Mouse (Mus musculus) forebrain, embryonic 16.5 days (tissue): ENCODE results near the gene Gm20388. TPM values are rescaled to one million over a fixed set of nuclear protein-coding genes. Genes with fewer than 3 reads are reported as not detected.
A peak's percentile ranks its signal among the peaks of the same experiment; 100 is the strongest.

Source experiments
- ATAC-seq: fragments of 200-750 bp; cut with Nextera tagmentation; 2 replicates; pipeline ENCODE4 v1.8.0; 2017; ENCODE audit warnings: mild to moderate bottlenecking, moderate library complexity
- H3K27ac ChIP-seq: fragments of 300-500 bp; sonication (generic); 2 replicates; pipeline ENCODE4 v1.5.1; 2014; ENCODE audit warnings: low read length, control low read depth
- H3K27me3 ChIP-seq: fragments of 300-500 bp; sonication (generic); replicated peaks from 2 replicates; pipeline ENCODE4 v1.6.1; 2014; ENCODE audit warnings: low read length; ENCODE audit not compliant: control insufficient read depth, insufficient read depth
- H3K36me3 ChIP-seq: fragments of 300-500 bp; sonication (generic); 2 replicates; pipeline ENCODE4 v1.6.1; 2014; ENCODE audit not compliant: control insufficient read depth, insufficient read depth
- H3K4me1 ChIP-seq: fragments of 300-500 bp; sonication (generic); replicated peaks from 2 replicates; pipeline ENCODE4 v1.6.1; 2014; ENCODE audit warnings: low read length; ENCODE audit not compliant: control insufficient read depth, insufficient read depth
- H3K4me2 ChIP-seq: fragments of 300-500 bp; sonication (generic); 2 replicates; pipeline ENCODE4 v1.6.1; 2014; ENCODE audit warnings: mild to moderate bottlenecking, low read length, control low read depth
- H3K4me3 ChIP-seq: fragments of 300-500 bp; sonication (generic); replicated peaks from 2 replicates; pipeline ENCODE4 v1.5.1; 2014; ENCODE audit warnings: mild to moderate bottlenecking, low read length, control low read depth
- H3K9ac ChIP-seq: fragments of 300-500 bp; sonication (generic); replicated peaks from 2 replicates; pipeline ENCODE4 v1.6.1; 2014; ENCODE audit warnings: low read depth, low read length, control low read depth
- H3K9me3 ChIP-seq: fragments of 300-500 bp; sonication (generic); 2 replicates; pipeline ENCODE4 v1.6.1; 2016; ENCODE audit warnings: low read length; ENCODE audit not compliant: control insufficient read depth
- WGBS: fragments of 180-500 bp; shearing (Covaris S2); extraction: QIAGEN DNeasy Blood & Tissue Kit; methylation state at CpG from one replicate; pipeline ENCODE4 v1.1.7; 2014; 5-methylcytosine and 5-hydroxymethylcytosine counted together
- polyA plus RNA-seq: library from polyadenylated mRNA; unstranded; fragments of >200 nt; fragmentation: Nextera tagmentation; extraction: Ambion mirVana; gene quantifications from 2 replicates; pipeline ENCODE4 v1.2.1, GENCODE M21; 2015

The Gm20388 gene
- polyA plus RNA-seq, 1 experiment from 2014 or later, result 4.7 TPM

GRCm38 (mm10) chr8:122633205-122633604 is 2722.6 kb downstream of the Gm20388 start:
- H3K4me1 ChIP-seq, result no peaks in the 10 kb centered on the region
- H3K27ac ChIP-seq, result no peak overlapping the region
- no peak overlapping the region for H3K4me2 ChIP-seq
- ATAC-seq, result no peak
- H3K4me3 ChIP-seq, result no peak overlapping the region
- no peaks in the 10 kb centered on the region for H3K9me3 ChIP-seq
- no peak overlapping the region for H3K9ac ChIP-seq
- no peaks in the 10 kb centered on the region for H3K27me3 ChIP-seq
- 88% methylated on average over 14 of the region's 14 CpGs for WGBS
- peaks cover 17% of the 10 kb centered on the region for H3K36me3 ChIP-seq

DNA sequence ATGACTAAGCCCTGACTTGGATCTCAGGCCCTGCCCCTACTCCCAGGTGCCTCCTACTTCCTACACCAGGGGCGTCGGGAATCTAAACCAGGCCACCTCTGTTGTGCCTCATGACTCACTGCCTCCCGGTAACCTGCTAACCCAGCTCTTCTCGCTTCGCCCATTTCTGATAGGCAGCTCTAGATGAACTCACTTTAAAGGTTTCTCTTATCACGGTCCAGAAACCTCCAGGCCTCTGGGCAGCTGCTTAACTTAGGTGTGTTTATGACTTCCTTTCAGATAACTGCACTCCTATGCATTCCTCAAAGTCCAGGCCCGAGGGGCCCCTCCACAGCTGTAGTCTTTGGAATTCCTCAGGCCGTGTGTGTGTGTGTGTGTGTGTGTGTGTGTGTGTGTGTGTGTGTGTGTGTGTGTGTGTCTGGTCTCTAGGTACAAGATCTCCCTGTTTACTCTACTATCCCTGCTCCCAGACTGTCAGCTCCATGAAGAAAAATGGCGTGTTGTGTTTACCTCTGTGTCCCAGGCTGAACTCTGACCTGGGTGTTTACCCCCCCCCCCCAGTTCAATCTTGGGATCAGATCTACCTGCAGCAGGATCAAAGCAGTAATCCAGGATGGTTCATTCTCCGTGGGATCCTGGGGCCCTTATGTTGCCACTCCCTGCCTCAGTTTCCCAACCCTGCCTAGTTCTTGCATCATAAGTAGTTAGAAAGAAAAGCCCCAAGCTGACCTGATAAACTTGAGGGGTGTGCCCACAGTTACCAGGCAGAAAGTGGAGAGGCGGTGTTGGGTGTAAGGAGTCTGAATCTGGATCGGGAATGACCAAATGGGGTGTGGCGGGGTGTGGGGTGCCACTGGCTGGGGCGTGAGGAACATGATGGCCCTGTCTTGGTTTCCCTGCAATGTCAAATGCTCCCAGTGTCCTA is 2725.5 kb downstream of the Gm20388 start:
- no peaks in the 10 kb centered on the region for H3K9me3 ChIP-seq
- no peaks in the 10 kb centered on the region for H3K27me3 ChIP-seq
- no peak for ATAC-seq
- H3K4me2 ChIP-seq, result no peak overlapping the region
- peaks cover 16% of the 10 kb centered on the region for H3K4me1 ChIP-seq
- WGBS, result 84% methylated on average over 14 of the region's 14 CpGs
- no peak overlapping the region for H3K4me3 ChIP-seq
- no peak overlapping the region for H3K27ac ChIP-seq
- no peak overlapping the region for H3K9ac ChIP-seq
- H3K36me3 ChIP-seq, result peaks cover 14% of the 10 kb centered on the region

- Histone ChIP-seq H3K4me3 (no peak overlapping the region), H3K36me3 (peaks cover 14% of the 10 kb centered on the region), H3K9ac (no peak overlapping the region), H3K27me3 (no peaks in the 10 kb centered on the region), H3K27ac (no peak overlapping the region), H3K4me2 (no peak overlapping the region), H3K9me3 (no peaks in the 10 kb centered on the region), H3K4me1 (peaks cover 20% of the 10 kb centered on the region)
- no peak for ATAC-seq
- 65% methylated on average over 9 of the region's 9 CpGs for WGBS
Measured at GRCm38 (mm10) chr8:122636803-122637175, 2726.1 kb downstream of the Gm20388 start.

- Histone ChIP-seq H3K4me3 (no peak overlapping the region), H3K27ac (no peak overlapping the region), H3K27me3 (no peaks in the 10 kb centered on the region), H3K36me3 (peaks cover 14% of the 10 kb centered on the region), H3K9me3 (no peaks in the 10 kb centered on the region), H3K4me1 (peaks cover 22% of the 10 kb centered on the region), H3K4me2 (no peak overlapping the region), H3K9ac (no peak overlapping the region)
- WGBS, result 87% methylated on average over 9 of the region's 9 CpGs
- ATAC-seq, result no peak
Measured at GRCm38 (mm10) chr8:122637230-122637629, 2726.6 kb downstream of the Gm20388 start.

DNA sequence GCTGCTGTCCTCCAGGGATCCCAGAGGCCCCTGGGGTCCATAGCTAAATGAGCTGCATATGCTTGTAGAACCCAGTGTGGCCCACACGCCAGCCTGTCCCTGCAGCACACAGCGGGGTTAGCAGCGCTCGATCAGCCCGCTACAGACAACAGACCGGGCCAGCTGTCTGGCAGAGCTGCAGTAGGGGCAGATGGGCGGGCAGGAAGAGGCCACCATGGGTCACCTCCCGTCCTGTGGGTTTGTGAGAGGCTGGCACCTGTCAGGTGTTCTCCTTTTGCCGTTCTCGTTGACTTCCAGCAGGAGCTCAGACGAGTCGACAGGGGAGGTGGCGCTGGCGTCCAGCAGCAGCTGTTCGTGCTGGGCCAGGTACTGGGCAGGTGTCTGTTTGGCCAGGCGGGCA is 2728.0 kb downstream of the Gm20388 start:
- no peak overlapping the region for H3K4me2 ChIP-seq
- 71% methylated on average over 16 of the region's 16 CpGs for WGBS
- H3K36me3 ChIP-seq, result peaks cover 9% of the 10 kb centered on the region
- H3K27me3 ChIP-seq, result no peaks in the 10 kb centered on the region
- H3K4me1 ChIP-seq, result peaks cover 22% of the 10 kb centered on the region
- H3K9ac ChIP-seq, result no peak overlapping the region
- no peaks in the 10 kb centered on the region for H3K9me3 ChIP-seq
- H3K4me3 ChIP-seq, result no peak overlapping the region
- H3K27ac ChIP-seq, result no peak overlapping the region
- ATAC-seq, result no peak

DNA sequence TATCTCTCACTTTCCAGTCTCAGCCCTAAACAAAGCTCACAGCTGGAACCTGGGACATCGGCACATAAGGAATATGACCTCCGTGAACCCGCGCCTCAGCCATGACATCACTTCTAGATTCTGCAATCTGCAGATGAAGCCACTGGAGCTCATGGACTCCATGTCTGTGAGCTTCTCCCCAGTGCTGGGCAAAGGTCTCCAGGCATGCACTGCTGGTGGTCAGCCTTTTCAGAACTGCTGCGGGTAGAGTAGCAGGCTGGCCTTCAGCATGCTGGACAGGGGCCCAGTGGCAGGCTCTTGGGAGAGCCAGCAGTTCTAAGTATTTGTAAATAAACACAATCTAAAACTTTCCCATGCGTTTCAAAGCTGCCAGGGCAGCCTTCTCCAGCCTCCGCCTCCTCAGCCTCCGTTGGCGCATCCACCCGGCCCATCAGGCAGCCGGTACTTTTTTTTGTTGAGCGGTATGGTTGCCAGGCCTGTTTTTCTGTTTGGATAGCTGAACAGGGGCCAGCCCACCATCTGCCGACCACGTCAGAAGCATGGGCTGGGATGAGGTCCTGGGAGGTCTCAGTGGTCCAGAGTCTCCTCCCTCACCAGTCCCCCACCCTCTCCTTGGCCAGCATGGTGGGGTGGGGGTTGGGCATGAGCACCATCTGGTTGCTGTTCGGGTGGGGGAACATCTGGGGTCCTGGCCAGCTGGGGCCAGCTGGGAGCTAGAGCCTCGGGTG is 2729.0 kb downstream of the Gm20388 start:
- peaks cover 22% of the 10 kb centered on the region for H3K4me1 ChIP-seq
- no peak overlapping the region for H3K4me3 ChIP-seq
- ATAC-seq, result peak; percentile 63
- H3K36me3 ChIP-seq, result peaks cover 7% of the 10 kb centered on the region; the same call in 1 of the 2 replicates
- H3K27me3 ChIP-seq, result no peaks in the 10 kb centered on the region
- WGBS, result 38% methylated on average over 16 of the region's 16 CpGs
- H3K9me3 ChIP-seq, result no peaks in the 10 kb centered on the region
- no peak overlapping the region for H3K9ac ChIP-seq
- 0 out of 2 replicates have a peak overlapping the region, but pooled peaks have one; percentile 9 for H3K27ac ChIP-seq
- H3K4me2 ChIP-seq, result no peak overlapping the region

DNA sequence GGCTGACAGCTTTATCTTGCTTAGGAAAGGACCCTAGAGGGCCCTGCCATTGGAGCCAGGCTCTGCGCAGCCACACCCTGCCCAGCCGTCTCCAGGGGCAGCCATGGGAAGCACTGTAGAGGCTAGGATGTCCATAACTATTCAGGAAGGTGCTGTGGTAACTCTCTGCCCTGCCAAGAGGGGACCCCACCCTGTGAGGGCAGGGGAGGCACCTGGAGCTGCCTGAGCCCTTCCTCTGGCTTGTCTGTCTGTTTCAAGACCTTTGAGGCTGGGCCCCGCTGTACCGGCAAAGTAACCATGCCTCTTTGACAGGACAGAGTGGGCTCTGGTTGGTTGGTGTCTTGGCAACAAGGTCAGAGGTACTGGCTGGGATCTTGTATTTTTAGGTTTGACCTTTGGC is 2730.2 kb downstream of the Gm20388 start:
- no peaks in the 10 kb centered on the region for H3K36me3 ChIP-seq
- WGBS, result 86% methylated on average over 4 of the region's 4 CpGs

DNA sequence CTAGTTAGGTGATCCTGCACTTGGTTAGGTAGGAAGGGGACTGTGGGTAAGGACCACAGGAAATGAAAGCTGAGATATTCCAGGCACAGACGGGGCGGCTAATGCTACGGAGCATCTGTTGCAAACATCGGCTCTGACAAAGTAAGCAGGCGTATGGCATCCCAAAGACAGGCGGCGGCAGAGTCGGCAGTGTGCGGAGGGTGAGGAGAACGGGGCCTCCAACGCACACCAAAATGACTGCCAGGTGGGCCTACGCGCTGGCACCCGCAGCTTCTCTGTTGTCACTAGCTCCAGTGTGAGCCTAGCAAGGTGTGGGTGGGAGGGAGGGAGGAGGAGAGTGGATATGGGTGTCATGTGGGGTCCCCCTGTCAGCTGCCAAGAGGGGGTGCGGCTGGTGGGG is 2730.8 kb downstream of the Gm20388 start:
- Histone ChIP-seq H3K4me1 (peaks cover 22% of the 10 kb centered on the region), H3K27me3 (no peaks in the 10 kb centered on the region), H3K9me3 (no peaks in the 10 kb centered on the region), H3K4me3 (no peak overlapping the region), H3K4me2 (no peak overlapping the region), H3K36me3 (no peaks in the 10 kb centered on the region), H3K27ac (no peak overlapping the region), H3K9ac (no peak overlapping the region)
- 72% methylated on average over 15 of the region's 15 CpGs for WGBS
- ATAC-seq, result peak; percentile 22; the same call in 1 of the 2 replicates

More for the DNA sequence above, 2730.2 kb downstream of the Gm20388 start:
- ATAC-seq, result no peak
- H3K9ac ChIP-seq, result no peak overlapping the region
- no peak overlapping the region for H3K27ac ChIP-seq
- no peaks in the 10 kb centered on the region for H3K27me3 ChIP-seq
- H3K4me3 ChIP-seq, result no peak overlapping the region
- peaks cover 22% of the 10 kb centered on the region for H3K4me1 ChIP-seq
- H3K4me2 ChIP-seq, result no peak overlapping the region
- no peaks in the 10 kb centered on the region for H3K9me3 ChIP-seq

DNA sequence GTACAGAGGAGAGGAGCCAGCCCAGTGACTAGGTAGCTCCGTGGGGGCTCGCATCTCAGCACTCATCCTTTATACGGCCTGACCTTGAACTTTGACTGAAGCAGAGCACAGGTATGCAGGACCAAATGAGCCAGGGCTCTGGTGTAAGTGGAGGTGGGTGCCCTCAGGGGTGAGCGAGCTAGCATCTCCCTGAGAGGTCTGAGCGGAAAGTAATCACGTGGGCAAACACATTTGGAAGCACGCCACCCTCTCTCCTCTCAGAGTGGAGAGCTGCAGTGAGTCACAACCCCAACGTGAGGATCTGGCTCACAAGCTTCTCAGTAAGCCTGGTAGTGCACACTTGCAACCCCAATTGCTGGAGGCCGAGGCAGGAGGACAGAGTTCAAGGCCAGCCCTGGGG is 2731.4 kb downstream of the Gm20388 start:
- Histone ChIP-seq H3K4me2 (no peak overlapping the region), H3K27ac (no peak overlapping the region), H3K36me3 (0 out of 2 replicates have a peak, but pooled peaks cover 2% of the 10 kb centered on the region), H3K4me1 (peaks cover 22% of the 10 kb centered on the region), H3K9ac (no peak overlapping the region), H3K4me3 (no peak overlapping the region), H3K9me3 (no peaks in the 10 kb centered on the region), H3K27me3 (no peaks in the 10 kb centered on the region)
- 75% methylated on average over 9 of the region's 9 CpGs for WGBS
- ATAC-seq, result no peak
